Mouse (Mus musculus): ENCODE results near the gene Pcid2. TPM values are rescaled to one million over a fixed set of nuclear protein-coding genes. Genes with fewer than 3 reads are reported as not detected.
"Not testable (repeated sequence)": the region's sequence is repeated elsewhere in the genome, so short reads cannot be mapped to it uniquely, and the experiment has no call there.

The Pcid2 gene
- polyA plus RNA-seq, 1 experiment from 2014 or later = 8.8 TPM

DNA sequence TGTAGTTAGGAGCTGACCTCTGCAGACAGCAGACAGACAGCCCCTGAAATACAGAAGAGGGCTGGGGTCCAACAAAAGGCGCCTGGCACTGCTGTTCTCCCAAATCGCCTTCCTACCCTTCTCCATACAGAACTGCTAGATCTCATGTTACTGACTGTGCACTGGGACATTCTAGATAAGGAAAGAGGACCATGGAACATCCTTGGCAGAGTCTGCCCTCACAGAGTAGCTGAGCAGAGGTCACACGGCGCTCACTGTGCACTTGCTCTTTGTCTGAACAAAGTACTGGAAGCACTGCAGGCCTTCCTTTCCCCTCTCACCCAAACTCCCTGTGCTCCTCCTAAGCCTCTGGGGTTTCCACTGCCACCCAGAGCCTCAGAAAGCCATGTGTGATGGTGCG, 36.4 kb upstream of the Pcid2 start:
- no peaks in the 10 kb centered on the region for H3K4me1 ChIP-seq (ENCODE audit: insufficient read depth)
- peaks cover 96% of the 10 kb centered on the region for H3K36me3 ChIP-seq (replicated peaks; ENCODE audit: insufficient read depth, low read length)
- no peak overlapping the region for H3K4me2 ChIP-seq (ENCODE audit: low read depth, low read length)
- DNase-seq (no peak), ATAC-seq (no peak)
- H3K27me3 ChIP-seq (ENCODE audit: insufficient read depth, low read length) = no peaks in the 10 kb centered on the region
- H3K4me3 ChIP-seq (ENCODE audit: low read depth, low read length) = no peak overlapping the region
- 84% methylated on average over 5 of the region's 5 CpGs for WGBS (ENCODE audit: insufficient replicate concordance)
- TF ChIP-seq EP300 (IDR thresholded peaks at IDR 0.05; ENCODE audit: low read depth) (no peak), CTCF (IDR thresholded peaks at IDR 0.05; ENCODE audit: low read depth) (no peak)
- no peak overlapping the region for H3K27ac ChIP-seq (ENCODE audit: low read depth)
- H3K9me3 ChIP-seq (ENCODE audit: low read length) = no peaks in the 10 kb centered on the region
- no peak overlapping the region for H3K9ac ChIP-seq (replicated peaks)

- Histone ChIP-seq H3K27ac (ENCODE audit: low read depth) (no peak overlapping the region), H3K9me3 (ENCODE audit: low read length) (no peaks in the 10 kb centered on the region), H3K9ac (replicated peaks) (no peak overlapping the region), H3K4me2 (ENCODE audit: low read depth, low read length) (no peak overlapping the region), H3K36me3 (replicated peaks; ENCODE audit: insufficient read depth, low read length) (peaks cover 96% of the 10 kb centered on the region), H3K4me3 (ENCODE audit: low read depth, low read length) (no peak overlapping the region), H3K4me1 (ENCODE audit: insufficient read depth) (no peaks in the 10 kb centered on the region), H3K27me3 (ENCODE audit: insufficient read depth, low read length) (no peaks in the 10 kb centered on the region)
- TF ChIP-seq CTCF (IDR thresholded peaks at IDR 0.05; ENCODE audit: low read depth) (no peak), EP300 (IDR thresholded peaks at IDR 0.05; ENCODE audit: low read depth) (no peak)
- DNase-seq (no peak), ATAC-seq (no peak)
- 89% methylated on average over 6 of the region's 6 CpGs for WGBS (ENCODE audit: insufficient replicate concordance)
These were observed 34.5 kb upstream of the Pcid2 start for GRCm38 (mm10) chr8:13139641-13140182.

DNA sequence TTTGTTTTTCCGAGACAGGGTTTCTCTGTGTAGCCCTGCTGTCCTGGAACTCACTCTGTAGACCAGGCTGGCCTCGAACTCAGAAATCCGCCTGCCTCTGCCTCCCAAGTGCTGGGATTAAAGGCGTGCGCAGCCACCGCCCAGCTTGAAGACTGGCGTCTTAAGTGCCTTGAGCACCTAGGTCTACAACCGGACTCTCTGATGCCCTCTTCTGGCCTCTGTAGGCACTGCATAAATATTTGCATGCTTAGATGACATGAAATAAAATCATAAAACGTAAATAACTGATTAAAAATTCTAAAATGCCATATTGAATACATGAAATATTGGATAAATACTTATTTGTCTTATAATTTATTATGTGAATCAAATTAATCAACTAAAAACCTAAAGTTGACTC, 27.0 kb upstream of the Pcid2 start:
- H3K27me3 ChIP-seq (ENCODE audit: insufficient read depth, low read length); H3K9ac ChIP-seq (replicated peaks); H3K4me3 ChIP-seq (ENCODE audit: low read depth, low read length); H3K9me3 ChIP-seq (ENCODE audit: low read length); H3K27ac ChIP-seq (ENCODE audit: low read depth); H3K4me1 ChIP-seq (ENCODE audit: insufficient read depth); H3K4me2 ChIP-seq (ENCODE audit: low read depth, low read length): not testable (repeated sequence)
- peak; percentile 74 for TF ChIP-seq CTCF (IDR thresholded peaks at IDR 0.05; ENCODE audit: low read depth)
- 59% methylated on average over 9 of the region's 9 CpGs for whole genome bisulfite sequencing (ENCODE audit: insufficient replicate concordance)
- H3K36me3 ChIP-seq (replicated peaks; ENCODE audit: insufficient read depth, low read length) = peaks cover 79% of the 10 kb centered on the region
- peak; percentile 72 for DNase-seq
- ATAC-seq = peak; percentile 38; the same call in 1 of the 2 replicates

DNA sequence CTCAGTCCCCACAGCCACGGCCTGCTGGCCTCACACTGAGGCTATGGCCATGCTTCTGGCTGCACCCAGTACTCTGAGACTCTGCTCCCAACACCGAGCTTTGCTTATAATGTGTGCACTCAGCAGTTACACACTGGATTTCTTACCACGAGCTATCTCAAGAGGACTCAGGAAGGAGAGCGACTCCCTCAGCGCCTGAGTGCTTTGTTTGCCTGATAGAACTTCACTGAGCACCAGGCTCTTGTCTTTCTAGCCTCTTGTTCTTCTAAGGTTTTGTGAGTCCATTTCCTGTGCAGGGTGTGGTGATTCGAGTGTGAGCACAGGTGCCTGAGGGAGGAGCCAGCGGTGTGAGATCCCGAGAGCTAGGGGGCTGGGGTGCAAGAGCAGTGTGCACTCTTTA, 19.6 kb upstream of the Pcid2 start:
- H3K4me1 ChIP-seq (ENCODE audit: insufficient read depth) = peaks cover 3% of the 10 kb centered on the region; the same call in 1 of the 2 replicates
- H3K4me3 ChIP-seq (ENCODE audit: low read depth, low read length) = no peak overlapping the region
- peaks cover 78% of the 10 kb centered on the region for H3K36me3 ChIP-seq (replicated peaks; ENCODE audit: insufficient read depth, low read length)
- no peaks in the 10 kb centered on the region for H3K9me3 ChIP-seq (ENCODE audit: low read length)
- no peaks in the 10 kb centered on the region for H3K27me3 ChIP-seq (ENCODE audit: insufficient read depth, low read length)
- no peak overlapping the region for H3K27ac ChIP-seq (ENCODE audit: low read depth)
- ATAC-seq = no peak
- H3K4me2 ChIP-seq (ENCODE audit: low read depth, low read length) = no peak overlapping the region
- H3K9ac ChIP-seq (replicated peaks) = no peak overlapping the region
- 88% methylated on average over 8 of the region's 8 CpGs for WGBS (ENCODE audit: insufficient replicate concordance)
- TF ChIP-seq EP300 (IDR thresholded peaks at IDR 0.05; ENCODE audit: low read depth) (no peak), CTCF (IDR thresholded peaks at IDR 0.05; ENCODE audit: low read depth) (no peak)
- DNase-seq = no peak

DNA sequence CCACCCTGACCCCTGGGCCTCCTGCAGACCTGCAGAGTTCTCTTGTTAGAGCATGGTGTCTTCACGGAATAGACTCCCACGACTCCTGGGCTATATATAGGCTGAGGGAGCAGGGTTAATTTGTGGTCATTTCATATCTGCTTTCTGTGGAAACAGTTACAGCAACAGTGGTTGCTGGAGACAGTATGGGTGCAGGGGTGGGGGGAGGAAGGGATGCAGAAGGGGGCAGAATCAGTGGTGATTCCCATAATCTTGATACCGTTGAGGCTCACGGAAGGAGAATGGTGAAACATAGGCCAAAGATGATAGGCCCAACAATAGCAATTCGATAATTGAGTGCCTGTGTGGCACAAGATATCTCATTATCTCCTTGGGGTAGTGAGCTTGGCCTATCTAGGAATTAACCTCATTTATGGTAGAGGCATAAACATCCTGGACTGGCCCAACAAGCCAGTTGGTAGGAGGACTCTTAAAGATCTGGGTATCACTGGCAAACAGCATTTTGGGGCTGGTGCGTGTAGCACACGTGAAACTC, 17.7 kb upstream of the Pcid2 start:
- Histone ChIP-seq H3K4me2 (ENCODE audit: low read depth, low read length) (no peak overlapping the region), H3K27ac (ENCODE audit: low read depth) (no peak overlapping the region), H3K27me3 (ENCODE audit: insufficient read depth, low read length) (no peaks in the 10 kb centered on the region), H3K36me3 (replicated peaks; ENCODE audit: insufficient read depth, low read length) (peaks cover 81% of the 10 kb centered on the region), H3K4me3 (ENCODE audit: low read depth, low read length) (no peak overlapping the region), H3K9me3 (ENCODE audit: low read length) (no peaks in the 10 kb centered on the region), H3K9ac (replicated peaks) (no peak overlapping the region), H3K4me1 (ENCODE audit: insufficient read depth) (peaks cover 3% of the 10 kb centered on the region; the same call in 1 of the 2 replicates)
- DNase-seq = no peak
- peak; percentile 31 for ATAC-seq
- TF ChIP-seq EP300 (IDR thresholded peaks at IDR 0.05; ENCODE audit: low read depth) (peak; percentile 83), CTCF (IDR thresholded peaks at IDR 0.05; ENCODE audit: low read depth) (no peak)
- WGBS (ENCODE audit: insufficient replicate concordance) = 53% methylated on average over 7 of the region's 7 CpGs

DNA sequence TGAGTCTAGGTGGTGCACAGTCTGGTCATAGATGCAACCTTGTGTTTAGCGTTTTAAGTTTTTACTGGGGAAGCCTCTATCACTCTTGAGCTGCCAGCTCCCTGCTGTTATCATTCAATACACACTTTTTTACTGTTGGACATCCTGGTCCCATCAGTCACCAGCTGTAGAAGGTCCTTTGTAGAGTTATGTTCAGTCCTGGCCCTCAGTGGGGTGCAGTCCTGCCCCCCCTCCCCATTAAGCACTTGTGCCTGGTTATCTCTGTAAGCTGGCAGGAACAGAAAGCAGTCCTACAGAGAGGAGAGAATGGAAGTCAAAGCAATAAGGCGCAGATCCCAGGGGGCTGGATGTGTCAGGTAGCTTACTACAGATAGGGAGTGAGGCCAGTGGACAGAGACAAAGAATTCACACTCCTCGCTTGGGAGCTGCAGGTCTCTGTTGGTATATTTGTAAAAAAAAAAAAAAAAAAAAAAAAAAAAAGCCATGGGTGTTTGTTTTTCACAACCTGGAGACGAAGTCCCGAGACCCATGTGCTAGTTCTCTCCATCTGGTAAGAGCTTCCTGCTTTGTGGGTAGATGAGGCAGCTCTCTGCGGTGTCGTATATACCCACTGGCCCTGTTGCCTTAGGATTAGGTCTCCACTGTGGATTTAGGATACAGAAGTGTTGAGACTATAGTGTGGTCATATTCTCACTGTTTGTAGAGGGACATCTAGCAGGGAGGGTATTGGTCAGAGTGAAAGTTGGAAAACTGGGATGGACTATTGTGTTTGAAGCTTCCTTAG, 15.8 kb upstream of the Pcid2 start:
- 48% methylated on average over 7 of the region's 7 CpGs for WGBS (ENCODE audit: insufficient replicate concordance)
- Histone ChIP-seq H3K4me3 (ENCODE audit: low read depth, low read length) (no peak overlapping the region), H3K4me2 (ENCODE audit: low read depth, low read length) (no peak overlapping the region), H3K9ac (replicated peaks) (peak overlapping the region; percentile 38; the same call in 1 of the 2 replicates), H3K4me1 (ENCODE audit: insufficient read depth) (peaks cover 3% of the 10 kb centered on the region; the same call in 1 of the 2 replicates), H3K36me3 (replicated peaks; ENCODE audit: insufficient read depth, low read length) (peaks cover 69% of the 10 kb centered on the region), H3K27me3 (ENCODE audit: insufficient read depth, low read length) (no peaks in the 10 kb centered on the region), H3K27ac (ENCODE audit: low read depth) (peak overlapping the region; percentile 51), H3K9me3 (ENCODE audit: low read length) (no peaks in the 10 kb centered on the region)
- peak; percentile 94 for TF ChIP-seq EP300 (IDR thresholded peaks at IDR 0.05; ENCODE audit: low read depth)
- TF ChIP-seq CTCF (IDR thresholded peaks at IDR 0.05; ENCODE audit: low read depth) = no peak
- ATAC-seq = peak; percentile 87
- DNase-seq = no peak

Data from liver, postnatal 0 days (tissue).